Mouse (Mus musculus) kidney, adult 2 months (tissue): ENCODE data around the gene Prr19. TPM values are rescaled to one million over a fixed set of nuclear protein-coding genes. Genes with fewer than 3 reads are reported as not detected.
A peak's percentile ranks its signal among the peaks of the same experiment; 100 is the strongest.

ENCODE experiments used
- DNase-seq: peaks from one replicate; pipeline ENCODE4 v3.0.0; 2021
- H3K27ac ChIP-seq: fragments of 200-500 bp; 2 replicates; pipeline ENCODE4 v1.5.1; 2012; ENCODE audit warnings: low read depth, low read length, control low read depth, inconsistent platforms; ENCODE audit not compliant: insufficient read depth
- H3K27me3 ChIP-seq: fragments of 200-500 bp; replicated peaks from 2 replicates; pipeline ENCODE4 v1.6.1; 2012; ENCODE audit warnings: mild to moderate bottlenecking, moderate library complexity, low read length, inconsistent platforms; ENCODE audit not compliant: control insufficient read depth, insufficient read depth
- H3K36me3 ChIP-seq: fragments of 200-500 bp; 2 replicates; pipeline ENCODE4 v1.6.1; 2012; ENCODE audit warnings: mild to moderate bottlenecking, moderate library complexity, low read length, inconsistent platforms; ENCODE audit not compliant: control insufficient read depth, insufficient read depth
- H3K4me1 ChIP-seq: fragments of 200-500 bp; 2 replicates; pipeline ENCODE4 v1.6.1; 2011; ENCODE audit warnings: low read length; ENCODE audit not compliant: control insufficient read depth, insufficient read depth
- H3K4me3 ChIP-seq: fragments of 200-500 bp; 2 replicates; pipeline ENCODE4 v1.5.1; 2011; ENCODE audit warnings: mild to moderate bottlenecking, low read depth, low read length, control low read depth; ENCODE audit not compliant: insufficient read depth
- CTCF ChIP-seq: fragments of 200-500 bp; conservative IDR thresholded peaks from 2 replicates; pipeline ENCODE4 v1.5.1; 2011; ENCODE audit warnings: low read depth, mild to moderate bottlenecking, control low read depth, low read length, moderate library complexity, mixed read lengths; ENCODE audit not compliant: insufficient read depth, insufficient read length
- POLR2A ChIP-seq: fragments of 200-500 bp; IDR thresholded peaks from one replicate; pipeline ENCODE4 v1.6.1; 2011; ENCODE audit warnings: low read depth, low read length, control low read depth
- WGBS: fragments of 180-500 bp; shearing (Covaris S2); methylation state at CpG from one replicate; pipeline ENCODE4 v1.1.7; 2018; 5-methylcytosine and 5-hydroxymethylcytosine counted together
- polyA plus RNA-seq: library from polyadenylated mRNA; depleted of rRNA; stranded (reverse); fragments of >200 nt; gene quantifications from 2 replicates; pipeline ENCODE4 v1.2.3, GENCODE M21; 2012

The Prr19 gene
- polyA plus RNA-seq, 1 experiment, result 0.08 TPM

DNA sequence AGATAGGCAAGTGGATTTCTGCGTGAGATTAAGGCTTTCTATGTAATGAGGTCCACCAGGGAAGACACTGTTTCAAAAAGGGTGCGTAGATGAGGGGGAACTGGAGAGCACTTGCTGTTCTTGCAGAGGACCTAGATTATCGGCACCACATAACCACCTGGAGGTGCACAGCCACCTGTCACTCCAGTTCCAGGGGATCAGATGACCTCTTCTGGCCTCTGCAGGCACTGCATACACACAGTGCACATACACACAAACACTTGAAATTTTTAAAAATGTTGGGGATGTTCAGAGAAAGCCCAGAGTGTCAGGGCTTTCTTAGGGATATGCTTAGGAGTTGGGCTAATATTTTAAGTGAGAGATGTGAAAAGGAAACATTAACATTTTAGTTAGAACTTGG is 11.3 kb upstream of the Prr19 start:
- H3K27me3 ChIP-seq, result no peaks in the 10 kb centered on the region

DNA sequence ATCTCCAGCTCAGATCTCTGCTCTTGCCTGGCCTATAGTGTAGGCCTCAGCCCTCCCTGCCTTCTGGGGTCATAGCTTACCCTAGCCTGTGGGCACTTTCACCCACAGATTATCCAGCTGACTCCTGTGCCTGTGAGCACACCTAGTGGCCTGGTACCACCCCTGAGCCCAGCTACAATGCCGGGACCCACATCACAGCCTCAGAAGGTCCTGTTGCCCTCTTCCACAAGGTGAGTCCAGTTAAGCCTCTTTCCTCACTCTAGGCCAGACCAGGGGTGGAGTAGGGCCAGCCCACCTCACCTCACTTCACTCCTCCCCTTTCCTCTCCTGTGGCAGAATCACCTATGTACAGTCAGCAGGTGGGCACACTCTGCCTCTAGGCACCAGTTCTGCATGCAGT is 10.7 kb upstream of the Prr19 start:
- Histone ChIP-seq H3K27ac (no peak overlapping the region), H3K4me1 (no peaks in the 10 kb centered on the region), H3K27me3 (no peaks in the 10 kb centered on the region), H3K36me3 (no peaks in the 10 kb centered on the region; the same call in 1 of the 2 replicates), H3K4me3 (no peak overlapping the region)
- WGBS, result 92% methylated on average over 1 of the region's 1 CpGs
- no peak for DNase-seq
- TF ChIP-seq CTCF (no peak), POLR2A (no peak)

More for the DNA sequence above, 11.3 kb upstream of the Prr19 start:
- Histone ChIP-seq H3K4me1 (no peaks in the 10 kb centered on the region), H3K27ac (no peak overlapping the region), H3K36me3 (no peaks in the 10 kb centered on the region; the same call in 1 of the 2 replicates), H3K4me3 (no peak overlapping the region)
- no peak for DNase-seq
- WGBS, result 96% methylated on average over 3 of the region's 3 CpGs
- TF ChIP-seq POLR2A (no peak), CTCF (peak; percentile 12; the same call in 1 of the 2 replicates)

DNA sequence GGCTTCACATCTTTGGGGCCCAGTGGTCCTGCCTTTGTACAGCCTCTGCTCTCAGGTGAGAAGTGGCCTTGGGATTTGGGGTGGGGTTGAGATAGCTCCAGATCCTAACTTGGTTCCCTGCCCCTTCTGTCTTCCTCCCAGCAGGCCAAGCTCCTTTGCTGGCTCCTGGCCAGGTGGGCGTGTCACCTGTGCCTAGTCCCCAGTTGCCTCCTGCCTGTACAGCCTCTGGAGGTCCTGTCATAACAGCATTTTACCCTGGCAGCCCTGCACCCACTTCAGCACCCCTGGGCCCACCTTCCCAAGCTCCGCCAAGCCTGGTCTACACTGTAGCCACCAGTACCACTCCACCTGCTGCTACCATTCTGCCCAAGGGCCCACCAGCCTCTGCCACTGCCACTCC is 10.3 kb upstream of the Prr19 start:
- no peak for TF ChIP-seq CTCF
- TF ChIP-seq POLR2A, result no peak
- WGBS, result 58% methylated on average over 2 of the region's 2 CpGs
- Histone ChIP-seq H3K4me1 (no peaks in the 10 kb centered on the region), H3K27ac (no peak overlapping the region), H3K27me3 (no peaks in the 10 kb centered on the region), H3K4me3 (no peak overlapping the region), H3K36me3 (no peaks in the 10 kb centered on the region)
- DNase-seq, result peak; percentile 71

DNA sequence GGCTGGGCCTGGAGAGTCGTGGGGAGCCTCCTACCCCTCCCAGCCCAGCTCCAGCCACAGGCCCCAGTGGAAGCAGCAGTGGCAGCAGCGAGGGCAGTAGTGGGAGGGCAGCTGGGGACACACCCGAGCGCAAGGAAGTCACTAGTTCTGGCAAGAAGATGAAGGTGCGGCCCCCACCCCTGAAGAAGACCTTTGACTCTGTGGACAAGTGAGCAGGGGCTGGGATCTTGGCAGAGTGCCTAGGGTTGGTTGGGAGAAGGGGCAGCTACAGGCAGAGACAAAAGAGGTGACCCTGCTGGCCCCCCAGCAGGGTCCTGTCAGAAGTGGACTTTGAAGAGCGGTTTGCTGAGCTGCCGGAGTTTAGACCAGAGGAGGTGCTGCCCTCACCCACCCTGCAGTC is 9.1 kb upstream of the Prr19 start:
- WGBS, result 45% methylated on average over 7 of the region's 7 CpGs
- TF ChIP-seq CTCF (no peak), POLR2A (no peak)
- DNase-seq, result no peak
- no peak overlapping the region for H3K27ac ChIP-seq
- H3K4me1 ChIP-seq, result no peaks in the 10 kb centered on the region
- no peaks in the 10 kb centered on the region for H3K36me3 ChIP-seq
- no peak overlapping the region for H3K4me3 ChIP-seq
- no peaks in the 10 kb centered on the region for H3K27me3 ChIP-seq

DNA sequence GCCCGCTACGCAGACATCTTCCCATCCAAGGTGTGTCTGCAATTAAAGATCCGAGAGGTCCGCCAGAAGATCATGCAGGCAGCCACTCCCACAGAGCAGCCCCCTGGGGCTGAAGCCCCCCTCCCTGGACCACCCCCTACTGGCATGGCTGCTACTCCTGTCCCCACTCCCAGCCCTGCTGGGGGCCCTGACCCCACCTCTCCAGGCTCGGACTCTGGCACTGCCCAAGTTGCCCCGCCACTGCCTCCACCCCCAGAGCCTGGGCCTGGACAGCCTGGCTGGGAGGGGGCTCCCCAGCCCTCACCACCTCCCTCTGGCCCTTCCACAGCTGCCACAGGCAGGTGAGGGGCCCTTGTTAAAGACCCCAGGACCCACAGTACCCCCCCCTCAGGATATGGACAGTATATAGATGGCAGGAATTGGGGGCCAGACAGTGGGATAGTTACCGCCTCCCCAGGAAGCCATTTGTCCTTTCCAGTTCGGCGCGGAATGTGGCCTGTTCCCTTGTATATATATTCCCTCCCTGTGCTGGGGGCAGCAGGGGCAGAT is 7.9 kb upstream of the Prr19 start:
- TF ChIP-seq CTCF (no peak), POLR2A (no peak)
- Histone ChIP-seq H3K27ac (no peak overlapping the region), H3K4me1 (no peaks in the 10 kb centered on the region; the same call in 1 of the 2 replicates), H3K27me3 (no peaks in the 10 kb centered on the region), H3K36me3 (no peaks in the 10 kb centered on the region), H3K4me3 (no peak overlapping the region)
- 82% methylated on average over 10 of the region's 10 CpGs for WGBS
- no peak for DNase-seq

DNA sequence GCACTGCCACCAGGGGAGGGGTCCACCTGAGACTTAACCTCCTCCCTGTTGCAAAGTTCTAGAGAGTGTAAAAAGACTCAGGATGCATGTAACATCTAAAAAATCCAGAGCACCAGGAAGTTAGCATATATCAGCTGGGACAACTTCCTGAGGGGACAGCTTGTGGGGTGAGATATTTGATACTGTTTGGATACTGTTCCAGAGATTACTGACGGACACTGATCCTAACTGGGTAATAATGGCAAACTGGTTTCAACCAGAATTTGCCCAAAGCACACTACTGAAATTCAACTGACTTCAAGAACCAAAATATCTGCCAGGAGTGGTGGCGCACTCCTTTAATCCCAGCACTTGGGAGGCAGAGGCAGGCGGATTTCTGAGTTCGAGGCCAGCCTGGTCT is 6.7 kb upstream of the Prr19 start:
- WGBS, result 85% methylated on average over 4 of the region's 4 CpGs
- H3K4me3 ChIP-seq, result no peak overlapping the region
- DNase-seq, result no peak
- no peaks in the 10 kb centered on the region for H3K27me3 ChIP-seq
- H3K4me1 ChIP-seq, result no peaks in the 10 kb centered on the region; the same call in 1 of the 2 replicates
- TF ChIP-seq CTCF, result no peak
- TF ChIP-seq POLR2A, result no peak
- H3K27ac ChIP-seq, result no peak overlapping the region
- H3K36me3 ChIP-seq, result no peaks in the 10 kb centered on the region

DNA sequence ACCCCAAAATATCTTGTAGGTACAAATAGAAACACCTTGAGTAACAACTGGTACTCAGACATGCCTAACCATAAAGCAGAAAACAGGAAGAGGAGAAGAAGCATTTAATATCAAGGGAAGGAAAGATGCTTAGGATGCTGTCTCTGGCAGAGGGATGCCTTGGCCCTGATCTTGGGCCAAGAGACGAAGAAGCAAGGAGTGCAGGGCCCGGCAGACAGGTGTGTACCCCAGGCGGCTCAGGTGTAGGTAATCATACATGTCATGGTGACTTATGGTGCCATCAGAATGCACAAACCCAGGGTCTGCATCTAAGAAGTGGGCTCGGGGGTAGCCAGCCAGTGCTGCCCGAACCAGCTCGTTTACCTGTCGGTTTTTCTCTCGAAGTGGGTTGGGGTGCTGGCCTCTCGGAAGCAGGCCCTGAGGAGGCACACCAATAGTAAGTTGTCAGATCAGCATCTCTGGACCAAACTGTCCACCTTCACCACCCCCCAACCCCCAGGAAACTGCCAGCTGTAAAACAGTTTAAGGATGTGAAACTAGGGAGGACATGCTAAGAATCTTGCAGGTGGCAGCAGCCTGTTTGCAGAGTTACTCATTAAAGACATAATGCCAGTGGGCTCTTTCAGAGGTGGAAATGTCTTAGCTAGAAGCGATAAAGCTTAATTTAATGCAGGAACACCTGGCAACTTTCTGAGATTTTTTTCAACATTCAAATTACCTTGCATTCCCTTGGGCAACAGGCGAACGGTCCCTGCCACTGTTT is 6.1 kb upstream of the Prr19 start:
- H3K36me3 ChIP-seq, result no peaks in the 10 kb centered on the region
- H3K27ac ChIP-seq, result no peak overlapping the region
- H3K27me3 ChIP-seq, result no peaks in the 10 kb centered on the region
- TF ChIP-seq CTCF (no peak), POLR2A (no peak)
- H3K4me3 ChIP-seq, result no peak overlapping the region
- no peak for DNase-seq
- WGBS, result 74% methylated on average over 12 of the region's 12 CpGs
- H3K4me1 ChIP-seq, result no peaks in the 10 kb centered on the region; the same call in 1 of the 2 replicates

DNA sequence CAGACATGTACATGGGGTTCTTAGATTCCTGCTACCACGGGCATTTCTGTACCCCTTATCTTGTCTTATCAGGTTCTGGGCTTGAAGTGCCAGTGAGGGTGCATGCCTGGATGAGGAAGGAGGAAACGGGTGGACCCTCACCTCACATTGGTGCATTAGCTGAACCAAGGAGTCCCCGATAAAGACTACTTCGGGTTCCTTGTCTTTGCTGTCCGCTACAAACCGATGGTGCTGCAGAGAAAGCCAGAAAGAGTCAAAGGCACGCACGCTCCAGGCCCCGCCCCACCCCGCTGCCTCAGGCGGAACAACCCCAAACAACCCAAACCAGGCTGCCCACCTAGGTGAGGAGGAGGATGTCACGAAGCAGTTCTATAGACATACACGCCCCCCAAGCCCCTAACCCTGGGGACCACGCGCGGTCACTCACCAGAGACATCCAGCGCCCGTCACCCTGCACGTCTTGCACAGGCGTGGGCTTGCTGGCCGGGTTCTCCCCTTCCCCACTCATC is 4.2 kb upstream of the Prr19 start:
- Histone ChIP-seq H3K36me3 (no peaks in the 10 kb centered on the region), H3K27ac (no peak overlapping the region), H3K27me3 (no peaks in the 10 kb centered on the region), H3K4me3 (peak overlapping the region; percentile 79), H3K4me1 (no peaks in the 10 kb centered on the region; the same call in 1 of the 2 replicates)
- TF ChIP-seq CTCF, result no peak
- no peak for TF ChIP-seq POLR2A
- 6% methylated on average over 21 of the region's 21 CpGs for WGBS
- no peak for DNase-seq
